Mouse (Mus musculus) liver, postnatal 0 days (tissue): ENCODE measurements around the gene Cgn.

Experiments used
- CTCF ChIP-seq: sonication (generic); IDR thresholded peaks from 2 replicates; pipeline ENCODE4 v1.5.1; 2016; ENCODE audit warnings: antibody characterized with exemption, low read depth
- EP300 ChIP-seq: IDR thresholded peaks from 2 replicates; pipeline ENCODE4 v1.6.1; 2016; ENCODE audit warnings: antibody characterized with exemption, low read depth, mild to moderate bottlenecking

DNA sequence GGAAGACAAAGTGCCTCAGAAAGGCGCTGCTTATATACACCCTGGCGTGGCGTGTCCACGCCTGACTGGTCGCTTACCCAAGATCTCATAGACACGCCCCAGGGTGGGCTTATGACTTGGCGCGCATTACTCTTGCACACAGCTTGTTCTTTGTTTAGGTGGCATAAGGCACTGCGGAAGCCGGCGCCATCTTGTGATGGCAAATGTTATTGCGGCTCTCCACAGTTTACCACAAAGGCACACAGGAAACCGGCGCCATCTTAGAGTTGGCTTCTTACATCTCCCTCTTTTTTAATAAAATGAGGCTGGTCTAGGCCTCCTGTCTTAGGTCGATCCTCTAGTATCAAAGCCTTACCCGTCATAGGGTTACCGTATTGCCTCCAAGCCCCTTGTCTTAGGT, 40.6 kb downstream of the Cgn start:
- TF ChIP-seq EP300, result no peak
- TF ChIP-seq CTCF, result 0 out of 2 replicates have a peak, but pooled peaks have one; percentile 25
